Mouse (Mus musculus) layer of hippocampus, adult 9-11 months (tissue): ENCODE results near the gene Cxcl15.
"Not testable (repeated sequence)": the region's sequence is repeated elsewhere in the genome, so short reads cannot be mapped to it uniquely, and the experiment has no call there.

ENCODE experiments used
- DNase-seq: peaks from one replicate; pipeline ENCODE4 v3.0.0; 2022

Cxcl15 gene

DNA sequence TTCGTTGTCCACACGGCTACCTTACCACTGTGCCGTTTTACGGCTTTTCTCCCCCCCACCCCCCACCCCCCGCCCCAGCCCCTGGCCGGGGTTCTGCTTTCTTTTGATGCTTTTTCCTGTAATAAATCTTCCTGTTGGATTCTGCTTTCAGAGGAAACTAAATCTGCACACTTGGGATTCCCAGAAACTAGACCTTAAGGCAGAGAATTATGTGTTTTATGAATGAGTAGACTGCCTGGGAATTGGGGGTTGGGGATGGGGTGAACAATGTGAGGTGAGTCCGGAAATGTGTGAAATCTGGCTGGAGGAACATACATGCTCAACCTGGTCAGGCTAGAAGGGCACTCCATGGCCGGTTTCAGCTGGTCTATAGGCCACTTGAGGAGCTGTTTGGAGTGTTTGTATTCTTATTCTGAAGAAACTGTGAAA lies 4.2 kb upstream of the Cxcl15 start:
- DNase-seq, result no peak

DNA sequence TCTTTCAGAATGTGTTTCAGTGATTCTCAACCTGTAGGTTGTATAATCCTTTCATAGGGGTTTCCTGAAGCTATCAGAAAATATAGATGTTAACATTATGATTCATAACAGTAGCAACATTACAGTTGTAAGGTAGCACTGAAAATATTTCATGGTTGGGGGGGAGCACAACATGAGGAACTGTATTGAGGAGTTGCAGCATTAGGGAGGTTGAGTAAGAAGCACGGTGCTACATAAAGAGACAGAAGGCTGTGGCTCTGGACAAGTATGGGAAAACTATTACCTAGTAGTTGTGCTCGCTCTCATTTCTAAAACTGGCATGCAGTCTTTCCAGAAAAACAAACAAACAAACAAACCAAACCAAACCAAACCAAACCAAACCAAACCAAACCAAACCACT lies 1.1 kb downstream of the Cxcl15 start:
- DNase-seq, result not testable (repeated sequence)

GRCm38 (mm10) chr5:90804574-90804973 lies 10.2 kb downstream of the Cxcl15 start:
- DNase-seq, result no peak

GRCm38 (mm10) chr5:90806050-90806449 lies 11.7 kb downstream of the Cxcl15 start:
- no peak for DNase-seq

GRCm38 (mm10) chr5:90807176-90807950 lies 13.0 kb downstream of the Cxcl15 start:
- DNase-seq, result no peak

DNA sequence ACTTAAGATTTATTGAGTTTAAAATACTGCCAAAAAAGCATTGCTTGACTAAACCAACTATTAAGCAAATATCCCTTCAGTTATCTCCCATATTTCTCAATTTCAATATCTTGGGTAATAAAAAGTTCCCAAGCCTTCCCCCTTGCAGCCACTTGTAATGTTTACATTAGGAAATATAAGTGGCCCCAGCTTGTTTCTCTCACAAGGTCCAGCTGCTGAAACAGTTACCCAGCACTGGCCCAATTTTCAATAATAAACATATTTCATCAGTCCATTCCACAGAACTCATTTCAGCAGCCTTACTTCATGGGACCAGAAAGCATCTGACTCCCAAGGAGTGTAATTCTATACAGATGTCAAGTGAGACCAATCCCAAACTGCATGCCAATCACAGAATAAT lies 25.4 kb downstream of the Cxcl15 start:
- DNase-seq, result no peak

DNA sequence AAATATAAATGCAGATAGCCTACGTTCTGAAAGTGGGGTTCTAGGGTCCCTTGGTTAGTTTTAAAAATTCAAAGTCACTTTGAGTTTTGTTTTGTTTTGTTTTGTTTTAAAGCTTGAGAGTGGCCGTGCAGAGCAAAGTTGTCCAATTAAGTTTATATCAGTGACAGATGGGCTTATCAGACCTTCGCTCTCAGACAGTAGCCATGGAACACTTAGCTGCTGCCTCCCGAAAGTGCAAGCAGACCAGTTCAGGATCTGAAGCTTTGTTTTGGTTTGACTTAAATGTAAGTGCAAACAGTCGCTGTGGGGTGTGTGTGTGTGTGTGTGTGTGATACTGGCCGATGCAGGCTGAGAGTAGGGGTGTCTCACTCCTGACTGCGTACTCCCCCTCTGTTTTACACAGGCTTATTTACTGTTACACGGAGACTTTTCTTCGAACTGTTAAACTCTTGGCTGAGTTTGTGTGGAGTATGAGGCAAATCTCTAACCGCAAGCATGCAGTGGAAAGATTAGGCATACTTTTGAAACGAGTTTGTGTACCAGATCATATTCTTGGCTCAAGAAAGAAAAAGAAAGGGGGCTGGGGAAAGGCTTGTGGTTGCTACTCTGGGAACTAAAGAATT lies 37.9 kb downstream of the Cxcl15 start:
- no peak for DNase-seq

DNA sequence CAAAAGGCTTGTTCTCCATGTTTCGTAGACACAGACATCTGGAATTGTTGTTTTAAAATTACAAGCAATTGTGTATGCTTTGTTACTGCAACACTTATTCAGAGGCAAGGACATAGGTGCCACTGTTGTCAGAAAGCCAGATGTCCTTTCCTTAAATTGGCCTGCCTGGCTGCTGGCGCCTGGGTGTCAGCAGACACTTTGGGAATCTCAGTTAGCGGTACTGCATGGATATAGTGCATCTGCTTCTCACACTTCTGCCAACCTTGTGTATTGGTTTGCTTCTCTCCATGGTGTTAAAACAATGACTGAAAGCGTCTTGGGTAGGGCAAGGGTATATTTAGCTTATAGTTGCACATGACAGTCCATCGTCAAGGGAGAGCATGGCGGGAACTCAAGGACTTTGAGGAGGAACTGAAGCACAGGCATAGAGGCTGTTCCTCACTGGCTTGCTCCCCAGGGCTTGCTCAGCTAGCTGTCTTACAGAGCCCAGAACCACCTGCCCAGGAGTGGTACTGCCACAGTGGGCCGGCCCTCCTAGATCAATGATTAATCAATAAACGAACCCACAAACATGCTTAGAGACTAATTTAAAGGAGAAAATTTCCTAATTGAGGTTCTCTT lies 38.5 kb downstream of the Cxcl15 start:
- DNase-seq, result no peak

DNA sequence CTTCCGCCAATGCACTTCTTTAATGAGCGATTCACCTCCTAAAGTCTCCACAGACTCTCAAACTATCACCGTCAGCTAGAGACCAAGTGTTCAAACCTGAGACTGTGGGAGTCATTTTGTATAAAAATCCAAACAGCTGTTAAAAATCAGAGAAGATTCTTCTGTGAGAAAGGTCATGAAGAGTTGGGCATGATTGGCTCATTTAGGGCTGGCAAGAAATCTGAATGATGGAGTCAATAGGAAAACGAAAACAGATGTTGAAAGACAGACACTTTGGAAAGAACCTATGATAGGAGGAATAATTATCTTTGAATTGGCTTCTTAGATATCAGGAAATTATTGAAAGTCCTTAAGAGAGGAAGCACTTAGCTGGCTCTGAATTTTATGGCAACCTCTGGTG lies 40.1 kb downstream of the Cxcl15 start:
- DNase-seq, result no peak

GRCm38 (mm10) chr5:90838582-90838981 lies 44.2 kb downstream of the Cxcl15 start:
- DNase-seq, result no peak

DNA sequence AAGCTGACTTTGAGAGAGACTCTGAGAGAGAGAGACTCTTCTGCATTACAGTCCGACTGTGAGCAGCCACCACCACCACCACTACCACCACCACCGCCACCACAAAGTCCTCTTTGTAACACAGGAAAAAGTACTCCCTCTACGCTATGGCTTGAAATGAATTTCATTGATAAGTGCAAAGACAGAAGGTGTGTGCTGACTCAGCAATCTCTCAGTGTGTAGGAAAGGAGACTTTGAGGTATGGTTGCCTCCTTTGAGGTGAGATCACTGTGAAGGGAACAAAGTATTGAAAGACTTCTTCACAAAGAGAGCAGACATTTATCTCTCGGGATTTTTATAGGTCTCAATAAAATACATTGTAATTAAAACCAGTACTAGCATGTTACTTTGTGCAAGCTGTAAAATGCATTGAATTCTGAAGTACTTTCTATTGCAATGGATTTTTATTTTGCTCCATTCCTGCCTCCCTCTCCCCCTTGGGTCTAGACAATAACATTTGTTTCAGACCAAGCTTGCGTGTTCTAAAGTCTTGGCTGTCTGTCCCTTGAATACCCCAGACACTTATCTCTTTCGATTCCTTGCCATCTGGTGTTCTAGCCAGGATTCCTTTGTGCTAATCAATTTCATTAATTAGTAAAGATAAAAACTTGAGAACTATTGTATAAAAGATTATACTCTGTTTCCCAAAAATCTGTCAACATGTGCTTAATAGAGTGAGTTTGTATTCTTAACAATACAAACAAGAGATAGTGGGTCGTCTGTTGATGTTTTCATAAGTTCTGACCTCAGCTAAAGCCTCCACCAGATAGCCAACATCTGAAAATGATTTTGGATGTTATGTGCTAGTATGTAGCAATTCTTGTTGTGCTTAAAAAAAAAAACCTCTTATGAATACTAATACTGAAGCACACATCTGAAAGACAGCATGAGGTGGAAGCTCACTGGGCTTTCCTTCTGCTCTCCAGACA lies 46.9 kb downstream of the Cxcl15 start:
- no peak for DNase-seq

DNA sequence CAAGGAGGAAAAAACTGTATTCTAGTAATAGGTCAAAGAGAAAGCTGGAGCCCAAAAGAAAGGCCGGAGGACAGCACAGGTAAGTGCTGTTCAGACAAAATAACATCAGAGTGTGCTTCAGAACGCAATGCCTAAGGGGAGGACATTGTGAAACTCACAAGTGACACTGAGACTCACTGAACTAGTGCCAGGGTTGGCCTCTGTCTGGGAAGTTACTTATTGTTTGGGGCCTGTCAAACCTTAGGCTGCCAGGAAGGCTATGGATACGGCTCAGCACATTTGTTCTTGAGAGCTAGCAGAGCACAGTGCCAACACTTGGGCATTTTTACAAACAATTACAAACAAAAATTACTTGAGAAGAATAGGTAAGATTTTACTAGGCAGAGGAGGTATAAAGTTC lies 49.6 kb downstream of the Cxcl15 start:
- no peak for DNase-seq

DNA sequence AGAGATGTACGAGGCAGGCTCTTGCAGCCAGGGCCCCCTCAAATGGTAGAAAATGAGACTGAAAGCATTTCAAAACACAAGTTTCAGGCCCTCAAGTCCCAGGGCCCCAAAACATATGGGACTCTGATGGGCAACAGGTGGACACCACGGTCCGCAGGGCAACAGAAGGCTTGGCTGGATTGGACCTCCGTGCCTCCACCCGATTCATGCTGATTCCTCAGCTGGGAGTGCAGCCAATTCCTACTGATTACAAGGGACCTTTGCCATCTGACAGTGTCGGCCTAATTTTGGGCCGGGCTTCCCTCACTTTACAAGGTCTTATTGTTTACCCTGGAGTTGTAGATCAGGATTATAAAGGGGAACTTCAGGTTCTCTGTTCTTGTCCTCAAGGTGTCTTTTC lies 55.8 kb downstream of the Cxcl15 start:
- DNase-seq, result not testable (repeated sequence)

GRCm38 (mm10) chr5:90851391-90851790 lies 57.1 kb downstream of the Cxcl15 start:
- DNase-seq, result not testable (repeated sequence)
